Mouse (Mus musculus) kidney, adult 2 months (tissue): ENCODE results near the gene Onecut1.

Source experiments
- CTCF ChIP-seq: fragments of 200-500 bp; conservative IDR thresholded peaks from 2 replicates; pipeline ENCODE4 v1.5.1; 2011; ENCODE audit warnings: low read depth, mild to moderate bottlenecking, control low read depth, low read length, moderate library complexity, mixed read lengths; ENCODE audit not compliant: insufficient read depth, insufficient read length
- POLR2A ChIP-seq: fragments of 200-500 bp; IDR thresholded peaks from one replicate; pipeline ENCODE4 v1.6.1; 2011; ENCODE audit warnings: low read depth, low read length, control low read depth

GRCm38 (mm10) chr9:74862783-74863654 lies 1.3 kb downstream of the Onecut1 start:
- no peak for TF ChIP-seq CTCF
- no peak for TF ChIP-seq POLR2A
